Mouse (Mus musculus) telencephalon, adult 2 months (tissue): ENCODE results near the gene Gjd3.
"Not testable (repeated sequence)": the region's sequence is repeated elsewhere in the genome, so short reads cannot be mapped to it uniquely, and the experiment has no call there.

ENCODE experiments used
- DNase-seq: peaks from one replicate; pipeline ENCODE4 v3.0.0-alpha.2; 2011; ENCODE audit warnings: low read depth, low spot score

The Gjd3 gene

DNA sequence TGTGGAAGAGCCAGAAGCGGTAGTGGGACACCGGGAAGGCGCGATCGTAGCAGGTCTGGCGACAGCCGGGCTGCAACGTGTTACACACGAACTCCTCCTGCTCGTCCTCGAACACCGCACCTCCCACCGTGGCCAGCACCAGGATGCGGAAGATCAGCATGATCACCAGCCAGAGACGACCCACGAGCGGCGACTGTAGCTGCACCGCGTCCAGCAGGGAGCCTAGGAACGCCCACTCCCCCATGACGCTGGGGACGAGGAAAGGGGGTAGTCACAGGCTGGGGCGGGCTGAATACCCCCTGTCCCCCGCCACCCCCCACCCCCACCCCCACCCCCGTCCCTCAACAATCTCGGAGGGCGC is at the start of gene Gjd3:
Gjd3 (minus strand) TSS at position 244 of the 361 bp plus-strand sequence.
- DNase-seq = no peak

DNA sequence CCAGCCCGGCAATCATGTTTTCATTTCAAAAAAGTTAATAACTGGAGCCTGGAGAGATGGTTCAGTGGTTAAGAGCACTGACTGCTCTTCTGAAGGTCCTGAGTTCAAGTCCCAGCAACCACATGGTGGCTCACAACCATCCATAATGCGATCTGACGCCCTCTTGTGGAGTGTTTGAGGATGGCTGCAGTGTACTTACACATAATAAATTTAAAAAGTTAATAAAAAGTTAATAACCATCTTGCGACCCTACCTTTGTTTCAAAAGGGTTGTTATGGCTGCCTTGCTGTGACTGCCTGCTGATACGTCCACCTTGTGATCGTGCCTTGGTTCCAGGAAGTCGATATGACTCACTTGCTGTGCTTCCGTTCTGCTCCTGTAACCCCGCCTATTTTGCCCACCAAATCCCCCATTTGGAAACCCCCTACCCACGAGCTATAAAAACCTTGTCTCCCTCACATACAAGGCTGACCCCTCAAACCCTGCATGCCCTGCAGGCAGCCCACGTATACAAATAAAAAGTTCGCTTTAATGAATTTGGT is 44.2 kb upstream of the Gjd3 start:
- DNase-seq = no peak

DNA sequence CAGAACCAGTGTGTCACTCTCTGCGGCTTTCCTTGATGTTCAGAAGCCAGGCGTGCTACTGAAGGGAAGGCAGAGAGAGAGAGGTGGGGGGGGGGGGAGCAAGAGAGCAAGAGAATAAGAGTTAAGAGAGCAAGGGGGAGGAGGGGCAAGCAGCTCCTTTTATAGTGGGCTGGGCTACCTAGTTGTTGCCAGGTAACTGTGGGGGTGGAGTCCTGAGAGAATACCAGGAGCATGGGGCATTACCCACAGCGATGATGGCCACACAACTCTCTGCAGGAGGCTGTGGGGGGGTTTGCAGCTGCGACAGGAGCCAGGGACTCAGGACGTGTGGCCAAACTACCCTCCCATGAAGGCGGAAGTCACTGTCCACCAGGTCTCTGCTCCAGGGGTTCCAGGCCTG is 43.1 kb upstream of the Gjd3 start:
- no peak for DNase-seq

- DNase-seq = no peak
These were observed 41.8 kb upstream of the Gjd3 start for GRCm38 (mm10) chr11:99024468-99025134.

DNA sequence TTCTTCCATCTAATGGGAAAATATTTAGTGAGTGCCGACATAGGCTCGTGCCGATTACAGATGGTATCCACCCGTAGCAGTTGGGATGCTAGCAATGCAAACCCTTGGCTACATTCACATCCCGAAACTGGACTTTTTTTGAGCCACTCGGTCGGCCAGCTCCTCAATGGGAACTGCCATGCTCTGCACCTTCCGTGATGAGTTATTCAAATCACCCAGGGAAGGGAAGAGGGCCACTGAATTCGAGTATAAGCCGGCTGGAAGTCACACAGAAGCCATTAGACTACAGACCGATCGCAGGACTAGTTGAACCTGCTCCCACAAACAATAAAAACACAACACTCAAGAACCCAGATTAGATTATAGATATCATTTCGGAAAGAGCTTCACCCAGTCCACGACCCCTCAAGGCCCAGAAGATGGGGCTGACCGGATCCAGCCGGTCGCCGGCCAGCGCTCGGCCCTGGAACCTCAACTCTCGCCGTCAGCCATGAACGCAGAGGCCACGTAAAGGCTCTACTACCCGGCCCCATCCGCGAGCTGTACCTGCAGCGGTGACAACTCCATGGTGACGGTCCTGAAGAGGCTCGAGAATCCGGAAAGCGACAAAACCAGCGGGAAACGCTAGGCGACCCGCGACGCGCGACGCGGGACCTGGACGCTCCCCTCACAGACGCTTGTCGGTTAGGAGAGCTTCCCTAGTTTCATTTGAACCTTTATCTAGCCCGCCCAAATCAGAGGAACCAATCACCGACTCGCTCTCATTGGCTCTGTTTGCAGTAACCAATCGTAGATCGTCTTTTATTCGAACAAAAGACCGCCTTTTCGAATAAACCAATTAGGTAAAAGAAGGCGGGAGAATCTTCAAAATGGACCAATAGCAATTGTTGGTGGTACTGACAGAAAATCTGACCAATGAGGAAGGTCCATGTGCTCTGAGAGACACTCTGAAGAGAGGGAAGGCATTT is 41.0 kb upstream of the Gjd3 start, which contains the start of gene Top2a:
Top2a (minus strand) TSS at position 690 of the 968 bp plus-strand sequence.
- peak; percentile 97 for DNase-seq

- no peak for DNase-seq
These were observed 40.3 kb upstream of the Gjd3 start for GRCm38 (mm10) chr11:99023094-99023493.

- DNase-seq = no peak
These were observed 39.6 kb upstream of the Gjd3 start for GRCm38 (mm10) chr11:99022384-99022933.

- no peak for DNase-seq
These were observed 37.0 kb upstream of the Gjd3 start for GRCm38 (mm10) chr11:99019844-99020243.

GRCm38 (mm10) chr11:99013856-99014255 is 31.0 kb upstream of the Gjd3 start:
- DNase-seq = no peak

DNA sequence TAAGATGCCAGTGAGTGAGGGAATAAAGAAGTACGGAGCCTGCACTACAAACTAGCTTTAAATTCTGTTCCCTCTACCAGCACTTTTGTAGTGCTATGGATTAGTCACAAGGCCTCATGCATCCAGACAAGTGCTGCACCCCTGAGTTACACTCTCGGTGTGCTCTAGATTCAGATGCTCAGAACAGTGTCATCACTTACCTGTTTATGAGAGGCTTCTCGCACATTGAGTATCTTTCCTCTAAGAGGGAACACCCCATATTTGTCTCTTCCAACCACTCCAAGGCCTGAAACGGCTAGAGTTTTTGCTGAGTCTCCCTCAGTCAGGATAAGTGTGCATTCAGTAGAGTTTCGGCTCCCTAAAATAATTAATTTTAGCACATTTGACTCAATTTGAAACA is 27.9 kb upstream of the Gjd3 start:
- DNase-seq = no peak

DNA sequence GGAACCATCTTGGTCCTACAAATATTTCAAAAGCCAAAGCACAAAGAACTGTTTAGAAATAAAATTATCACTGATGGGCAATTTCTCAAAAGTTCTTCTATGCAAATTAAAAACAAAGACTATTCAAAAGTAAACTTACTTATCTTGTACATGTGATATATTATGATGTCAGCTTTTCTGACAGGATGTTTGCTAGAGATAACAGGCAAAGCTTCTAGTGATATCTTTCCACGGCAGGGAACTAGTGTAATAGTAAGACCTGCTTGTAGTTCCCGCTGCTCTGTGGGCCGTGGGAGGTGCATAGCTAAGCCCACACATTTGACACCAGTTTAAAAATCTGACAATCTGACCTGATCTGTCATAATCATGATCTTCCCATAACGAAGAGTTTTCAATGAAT is 27.3 kb upstream of the Gjd3 start:
- no peak for DNase-seq

- DNase-seq = no peak
These were observed 24.0 kb upstream of the Gjd3 start for GRCm38 (mm10) chr11:99006788-99007187.

GRCm38 (mm10) chr11:98999243-98999642 is 16.4 kb upstream of the Gjd3 start:
- DNase-seq = no peak

DNA sequence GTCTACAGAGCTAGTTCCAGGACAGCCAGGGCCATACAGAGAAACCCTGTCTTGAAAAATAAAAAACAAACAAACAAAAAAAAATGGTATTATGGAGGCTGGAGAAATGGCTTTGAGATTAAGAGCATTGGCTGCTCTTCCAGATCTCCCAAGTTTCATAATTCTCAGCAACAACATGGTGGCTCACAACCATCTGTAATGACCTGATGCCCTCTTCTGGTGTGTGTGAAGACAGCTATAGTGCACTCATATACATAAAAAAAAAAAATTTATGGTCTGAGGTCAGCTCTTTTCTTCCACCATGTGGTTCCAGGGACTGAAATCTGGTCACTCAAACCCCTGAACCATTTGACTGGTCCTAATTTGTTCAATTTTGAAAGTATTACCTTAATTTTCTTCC is 16.0 kb upstream of the Gjd3 start:
- no peak for DNase-seq

DNA sequence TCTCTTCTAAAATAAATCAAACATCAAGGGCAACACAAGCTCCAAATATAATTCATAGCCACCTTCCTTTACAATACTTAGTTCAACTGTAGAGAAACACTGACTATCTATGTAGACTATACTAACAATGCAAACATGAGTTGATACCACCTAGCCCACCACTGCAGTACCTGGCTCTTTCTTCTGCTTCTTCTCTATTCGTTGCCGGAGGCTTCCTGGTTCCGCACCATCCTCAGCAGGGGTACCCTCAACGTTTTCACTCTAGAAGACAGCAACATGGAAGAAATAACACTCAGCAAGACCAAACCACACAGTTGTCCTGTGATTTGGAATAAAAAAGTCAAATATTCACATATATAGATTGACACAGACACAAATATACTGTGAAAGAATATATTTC is 14.8 kb upstream of the Gjd3 start:
- DNase-seq = no peak

DNA sequence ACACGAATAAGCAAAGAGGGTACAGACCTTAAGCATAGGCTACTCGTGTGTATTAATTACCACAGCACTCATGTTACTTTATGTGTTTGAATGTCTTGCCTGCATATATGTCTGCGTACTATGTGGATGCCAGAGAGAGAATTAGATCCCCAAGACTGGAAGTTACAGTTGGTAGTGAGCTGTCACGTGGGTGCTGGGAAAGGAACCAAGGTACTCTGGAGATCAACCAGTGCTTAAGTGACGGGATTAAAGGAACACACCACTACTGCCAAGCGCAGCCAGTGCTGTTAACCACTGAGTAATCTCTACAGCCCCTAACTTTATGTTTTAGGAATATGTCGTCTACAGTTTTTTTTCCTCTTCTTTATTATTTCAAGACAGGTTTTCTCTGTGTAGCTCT is 13.2 kb upstream of the Gjd3 start:
- no peak for DNase-seq

GRCm38 (mm10) chr11:98990866-98991265 is 8.1 kb upstream of the Gjd3 start:
- DNase-seq = no peak

DNA sequence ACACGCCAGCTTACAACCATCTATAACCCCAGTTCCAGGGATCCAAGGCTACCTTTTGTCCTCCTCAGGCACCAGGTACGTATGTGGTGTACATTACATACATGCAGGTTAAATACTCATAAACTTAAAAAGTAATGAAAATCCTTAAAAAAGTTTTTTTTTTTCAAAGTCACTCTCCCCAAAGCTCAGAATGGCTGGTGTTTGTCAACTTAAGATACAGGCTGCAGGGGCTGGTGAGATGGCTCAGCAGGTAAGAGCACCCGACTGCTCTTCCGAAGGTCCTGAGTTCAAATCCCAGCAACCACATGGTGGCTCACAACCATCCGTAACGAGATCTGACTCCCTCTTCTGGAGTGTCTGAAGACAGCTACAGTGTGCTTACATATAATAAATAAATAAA is 5.4 kb upstream of the Gjd3 start:
- not testable (repeated sequence) for DNase-seq

DNA sequence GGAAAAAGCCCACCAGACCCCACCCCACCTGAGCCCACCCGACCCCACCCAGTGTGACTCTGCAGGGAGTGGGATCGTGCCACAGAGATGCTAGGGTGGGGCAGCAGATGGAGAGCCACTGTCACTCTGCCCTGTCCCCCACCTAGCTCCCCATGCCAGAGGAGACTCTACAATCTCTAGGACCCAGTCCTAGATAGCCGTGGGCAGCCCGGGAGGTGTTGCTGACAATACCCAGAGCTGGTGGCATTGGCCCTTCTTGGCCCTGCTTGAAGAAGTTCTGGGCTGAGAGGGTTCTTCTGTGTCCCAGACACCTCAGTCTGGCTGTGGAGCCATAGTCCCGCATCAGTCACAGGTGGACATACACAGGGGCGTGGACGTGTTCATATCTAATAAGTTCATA is 2.7 kb upstream of the Gjd3 start:
- no peak for DNase-seq

DNA sequence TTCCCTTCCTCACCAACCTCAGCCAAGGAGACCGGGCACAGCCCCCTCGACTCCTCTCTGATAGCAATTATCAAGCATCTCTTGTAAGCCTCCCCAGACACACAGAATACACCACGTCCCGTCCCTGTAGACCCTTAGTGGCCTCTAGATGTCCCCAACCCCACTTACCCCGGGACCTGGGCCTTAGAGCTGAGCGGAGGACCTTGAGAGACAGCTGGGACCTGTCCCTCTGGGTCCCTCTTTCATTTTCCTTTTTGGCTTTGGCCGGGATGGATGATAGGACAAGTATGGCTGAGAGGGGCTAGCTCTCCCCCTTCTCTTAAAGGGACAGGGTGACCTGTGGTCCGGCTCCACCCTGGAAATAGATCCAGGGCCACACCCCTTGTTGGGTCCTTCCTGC is 735 bp upstream of the Gjd3 start:
- no peak for DNase-seq

GRCm38 (mm10) chr11:98981997-98982772 is 631 bp downstream of the Gjd3 start:
- no peak for DNase-seq
